Mouse (Mus musculus) myocyte (in vitro differentiated cells): ENCODE data around the gene Lrig1.

ENCODE experiments used
- E2F4 ChIP-seq: IDR thresholded peaks from one replicate; pipeline ENCODE4 v1.6.1; 2011; ENCODE audit warnings: mild to moderate bottlenecking, control low read depth, moderate library complexity; ENCODE audit not compliant: insufficient read depth
- MAX ChIP-seq: IDR thresholded peaks from one replicate; pipeline ENCODE4 v1.6.1; 2011; ENCODE audit warnings: low read depth, mild to moderate bottlenecking, control low read depth
- MYOD1 ChIP-seq, 3 experiments: IDR thresholded peaks; one replicate each; pipeline ENCODE4 v1.6.1; 2011; ENCODE audit warnings: control low read depth in 2 of 3, low read depth in 2 of 3, mild to moderate bottlenecking in 2 of 3, moderate library complexity in 1 of 3; ENCODE audit not compliant: insufficient read length in 2 of 3, control insufficient read depth in 1 of 3
- MYOG ChIP-seq, 3 experiments: IDR thresholded peaks; one replicate each; pipeline ENCODE4 v1.6.1; 2011; ENCODE audit warnings: control low read depth in 2 of 3, low read depth in 2 of 3, mild to moderate bottlenecking in 2 of 3; ENCODE audit not compliant: insufficient read length in 2 of 3, control insufficient read depth in 1 of 3, insufficient read depth in 1 of 3
- POLR2A ChIP-seq: IDR thresholded peaks from one replicate; pipeline ENCODE4 v1.6.1; 2011; ENCODE audit warnings: low read depth, mild to moderate bottlenecking, control low read depth, moderate library complexity; ENCODE audit not compliant: insufficient read length
- POLR2AphosphoS2 ChIP-seq: IDR thresholded peaks from one replicate; pipeline ENCODE4 v1.6.1; 2011; ENCODE audit warnings: low read depth, control low read depth; ENCODE audit not compliant: insufficient read length
- TCF12 ChIP-seq: IDR thresholded peaks from one replicate; pipeline ENCODE4 v1.6.1; 2011; ENCODE audit warnings: mild to moderate bottlenecking, control low read depth; ENCODE audit not compliant: poor library complexity, insufficient read depth, severe bottlenecking

- no peak for TF ChIP-seq POLR2A
- no peak for TF ChIP-seq MYOG (IDR thresholded peaks at IDR 0.05; ENCODE audit: control insufficient read depth in 1 of 3, insufficient read depth in 1 of 3, insufficient read length in 2 of 3, low read depth in 2 of 3)
- no peak for TF ChIP-seq TCF12
- TF ChIP-seq MYOD1 (IDR thresholded peaks at IDR 0.05; ENCODE audit: control insufficient read depth in 1 of 3, insufficient read length in 2 of 3, low read depth in 2 of 3) = no peak
- TF ChIP-seq POLR2AphosphoS2 = no peak
- no peak for TF ChIP-seq MAX
- no peak for TF ChIP-seq E2F4
These were observed 15.1 kb upstream of the Lrig1 start for GRCm38 (mm10) chr6:94714815-94715644.
